Mouse (Mus musculus): ENCODE results near the gene Ccdc88c. TPM values are rescaled to one million over a fixed set of nuclear protein-coding genes. Genes with fewer than 3 reads are reported as not detected.

Gene Ccdc88c
- total RNA-seq, 2 experiments from 2014 or later: 5.9 to 6.7 TPM

DNA sequence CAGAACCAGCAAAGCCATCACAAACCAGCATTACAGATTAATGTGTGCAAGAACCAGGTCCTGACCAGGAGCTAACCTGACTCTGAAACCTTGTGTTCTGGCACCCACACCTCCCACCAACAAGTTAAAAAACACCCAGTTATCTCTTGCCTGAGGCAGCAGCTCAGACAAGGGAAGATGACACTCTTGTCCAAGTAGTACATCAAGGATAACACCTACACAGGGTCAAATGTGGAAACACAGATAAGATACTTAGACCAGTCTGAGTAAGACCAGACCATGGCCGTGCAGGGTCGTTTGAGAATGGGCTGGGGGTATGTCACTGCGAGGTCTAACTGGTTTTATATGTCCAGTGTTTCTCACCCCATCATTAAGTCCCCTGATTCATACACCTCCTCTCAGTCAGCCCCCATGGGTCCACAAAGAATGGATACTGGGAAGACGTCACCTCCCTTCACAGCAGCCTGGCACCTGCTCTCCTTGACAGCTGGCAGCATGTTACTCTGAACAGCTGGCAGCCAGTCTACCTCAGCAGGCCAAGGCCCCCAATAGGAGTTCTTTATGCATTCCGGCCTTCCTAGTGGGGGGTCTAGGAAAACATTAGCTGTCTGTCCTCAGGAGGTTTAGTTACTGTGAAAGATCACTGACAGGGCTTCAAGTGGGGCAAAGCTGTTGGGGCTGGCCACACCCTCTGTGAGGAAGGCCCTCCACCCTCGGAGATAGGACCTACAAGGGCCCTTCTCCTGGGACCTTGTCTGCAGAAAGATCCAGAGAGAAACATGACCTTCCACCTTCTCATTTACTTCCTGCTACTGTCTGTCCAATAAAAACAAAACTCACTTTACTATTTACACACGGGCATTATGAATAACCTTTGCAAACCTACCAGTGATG is 29.5 kb downstream of the Ccdc88c start:
- intact Hi-C loops (cut with DNase I): no loop called here
- no peak for DNase-seq (ENCODE audit: low spot score)

GRCm38 (mm10) chr12:100998564-100998962 is 30.3 kb downstream of the Ccdc88c start:
- intact Hi-C loops (cut with DNase I): no loop called here
- no peak for DNase-seq (ENCODE audit: low spot score)

DNA sequence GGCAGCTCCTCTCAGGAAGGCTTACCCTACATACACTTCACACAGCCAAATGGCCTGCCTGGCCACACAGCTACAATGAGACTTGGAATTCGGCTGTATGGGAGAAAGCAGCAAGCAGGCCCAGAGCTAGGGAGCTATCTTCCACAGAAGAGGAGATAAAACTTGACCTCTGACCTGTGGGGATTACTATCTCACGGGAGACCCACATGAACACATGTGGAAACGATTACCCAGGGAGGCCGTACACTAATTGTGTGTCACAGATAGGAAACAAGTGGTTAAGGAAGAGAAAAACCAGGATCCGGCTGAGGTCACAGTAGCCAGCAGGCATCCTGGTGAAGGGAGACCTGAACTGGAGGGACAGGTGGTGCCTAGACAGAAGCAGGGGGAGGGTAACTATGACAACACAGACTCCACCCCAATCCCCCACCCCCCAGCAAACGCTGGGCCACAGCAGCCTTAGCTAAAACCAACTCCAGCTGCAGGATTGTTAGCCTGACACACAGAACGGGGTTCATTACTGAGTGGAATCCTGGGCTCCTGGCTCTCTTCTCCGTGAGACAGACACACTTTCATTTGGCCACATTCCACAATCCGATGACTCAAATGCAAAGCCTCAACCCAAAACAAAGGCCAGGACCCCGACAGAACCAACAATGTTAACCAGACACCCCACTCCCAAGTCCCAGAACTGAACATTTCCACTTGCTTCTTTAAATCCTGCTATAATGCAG is 30.9 kb downstream of the Ccdc88c start:
- no peak for DNase-seq (ENCODE audit: low spot score)
- intact Hi-C loops (cut with DNase I): no loop called here

DNA sequence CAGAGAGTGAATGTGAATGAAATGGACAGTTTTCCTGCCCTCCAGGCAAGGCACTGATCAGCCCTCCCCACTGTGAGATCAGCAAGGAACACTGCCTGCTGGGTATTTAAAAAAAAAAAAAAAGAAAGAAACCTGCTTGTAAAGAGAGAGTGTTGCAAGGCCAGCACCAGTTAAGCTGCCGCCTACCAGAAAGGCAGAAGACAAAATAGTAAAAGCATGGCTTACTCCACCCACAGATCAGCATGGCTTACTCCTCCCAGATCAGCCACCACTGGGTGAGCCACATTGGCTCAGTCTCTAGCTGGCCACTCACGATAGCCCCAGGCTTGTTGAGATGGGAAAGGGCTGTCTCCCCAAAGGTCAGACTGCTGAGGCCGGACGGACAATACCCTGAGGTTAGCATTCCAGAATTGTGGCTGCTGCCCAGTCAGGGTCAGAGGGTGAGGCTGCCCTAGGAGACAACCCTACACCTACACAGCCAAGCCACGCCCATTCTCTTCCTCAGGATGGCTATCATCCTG is 32.4 kb downstream of the Ccdc88c start:
- DNase-seq (ENCODE audit: low spot score): no peak
- intact Hi-C loops (cut with DNase I): no loop called here

DNA sequence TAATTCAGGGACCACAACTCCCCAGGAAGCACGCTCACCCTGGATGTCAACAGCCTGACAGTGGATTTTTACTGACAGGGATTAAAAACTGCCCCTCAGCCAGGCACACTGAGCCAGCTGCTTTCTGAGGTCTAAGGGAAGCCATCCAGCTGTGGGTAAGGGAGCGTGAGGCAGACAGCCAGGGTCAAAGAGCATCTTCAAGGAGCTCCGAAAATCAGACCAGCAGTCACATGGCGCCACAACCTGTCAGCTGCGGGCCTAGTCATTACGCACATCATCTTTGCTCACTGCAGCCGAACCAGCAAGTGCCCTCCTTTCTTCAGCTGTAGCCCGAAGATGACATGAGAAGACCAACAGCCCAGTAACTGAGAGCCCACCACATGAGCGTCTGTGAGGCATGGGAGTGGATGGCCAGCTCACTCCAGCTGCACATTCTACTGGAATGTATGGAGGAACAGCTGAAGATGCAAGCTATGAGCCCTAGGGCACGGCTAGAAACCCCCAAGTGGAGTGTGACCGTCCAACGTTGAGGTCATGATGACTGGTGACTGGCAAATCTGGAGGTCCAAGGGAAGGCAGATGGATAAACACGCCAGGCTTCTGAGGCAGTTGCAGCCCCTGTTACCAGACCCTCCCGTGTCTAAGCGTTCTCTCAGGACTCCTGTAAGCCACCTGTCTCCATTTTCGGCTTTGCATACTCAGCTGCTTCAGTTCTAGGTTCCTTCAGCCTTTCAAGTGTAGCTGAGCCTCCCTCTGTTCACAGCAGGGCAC is 33.1 kb downstream of the Ccdc88c start:
- no peak for DNase-seq (ENCODE audit: low spot score)
- intact Hi-C loops (cut with DNase I): no loop called here

DNA sequence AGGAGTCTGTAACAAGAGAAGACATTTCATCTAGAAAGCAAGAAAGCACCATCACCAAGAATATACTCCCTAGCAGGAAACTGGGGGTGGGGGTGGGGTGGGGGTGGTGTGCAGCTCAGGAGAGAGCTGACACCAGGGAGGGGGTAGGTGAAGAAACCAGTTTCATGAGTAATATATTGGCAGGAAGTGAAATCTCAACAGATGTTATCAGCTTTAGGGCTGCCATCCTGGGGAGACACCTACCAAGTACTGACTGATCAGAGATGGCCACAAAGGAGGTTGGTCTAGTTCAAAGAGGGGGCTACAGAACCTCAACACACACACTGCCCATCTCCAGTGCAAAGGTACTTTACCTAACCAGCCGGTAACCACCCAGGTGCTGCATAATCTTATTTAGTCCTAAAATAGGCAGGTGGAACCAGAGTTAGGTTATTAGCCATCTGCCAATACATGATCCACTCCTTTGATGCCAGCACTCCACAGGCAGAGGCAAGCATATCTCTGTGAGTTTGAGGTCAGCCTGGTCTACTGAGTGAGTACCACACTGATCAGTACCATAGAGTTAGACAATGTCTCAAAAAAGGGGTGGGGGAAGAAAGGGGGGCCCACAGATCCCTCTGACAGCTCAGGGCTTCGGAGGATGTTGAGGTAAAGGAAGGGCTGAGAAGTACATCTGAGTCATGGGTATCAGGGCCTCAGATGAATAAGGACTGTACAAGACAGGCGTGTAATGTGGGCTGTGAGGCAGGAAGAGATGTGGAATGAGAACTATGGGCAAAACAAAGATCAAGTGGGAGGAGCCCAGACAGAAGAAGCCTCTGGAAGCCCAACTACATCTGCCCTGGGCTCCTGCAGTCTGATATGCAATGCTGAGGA is 34.5 kb downstream of the Ccdc88c start:
- DNase-seq (ENCODE audit: low spot score): no peak

DNA sequence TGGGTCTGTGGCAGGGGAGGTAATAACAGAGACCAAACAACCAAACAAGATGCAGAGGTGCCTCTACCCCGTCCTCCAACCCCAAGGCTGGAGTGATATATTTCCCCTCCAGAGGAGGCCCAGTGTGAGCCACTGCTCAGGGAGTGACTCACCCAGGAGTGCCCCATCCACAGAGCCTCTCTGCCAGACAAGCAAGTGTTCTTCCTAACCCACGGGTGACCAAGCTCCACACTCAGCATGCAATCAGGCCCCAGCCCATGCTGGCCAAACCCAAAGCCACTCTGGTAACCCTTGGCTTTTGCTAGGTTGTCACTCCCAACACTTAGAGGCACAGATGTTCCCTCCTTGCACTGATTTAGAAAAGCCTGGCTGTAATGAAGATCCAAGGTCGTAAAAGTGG is 35.7 kb downstream of the Ccdc88c start:
- intact Hi-C loops (cut with DNase I): loop anchor here (5.0 kb wide), 1 partner anchor 34 kb away; the partner anchor contains the start of gene Ccdc88c
- DNase-seq (ENCODE audit: low spot score): no peak

More for the DNA sequence above, 34.5 kb downstream of the Ccdc88c start:
- intact Hi-C loops (cut with DNase I): loop anchor here (5.0 kb wide), 1 partner anchor 33 kb away; the partner anchor contains the start of gene Ccdc88c

GRCm38 (mm10) chr12:100992505-100992904 is 36.4 kb downstream of the Ccdc88c start:
- no peak for DNase-seq (ENCODE audit: low spot score)
- intact Hi-C loops (cut with DNase I): loop anchor here (5.0 kb wide), 1 partner anchor 35 kb away; the partner anchor contains the start of gene Ccdc88c

GRCm38 (mm10) chr12:100991119-100991518 is 37.7 kb downstream of the Ccdc88c start:
- intact Hi-C loops (cut with DNase I): loop anchor here (5.0 kb wide), 1 partner anchor 36 kb away; the partner anchor contains the start of gene Ccdc88c
- no peak for DNase-seq (ENCODE audit: low spot score)

DNA sequence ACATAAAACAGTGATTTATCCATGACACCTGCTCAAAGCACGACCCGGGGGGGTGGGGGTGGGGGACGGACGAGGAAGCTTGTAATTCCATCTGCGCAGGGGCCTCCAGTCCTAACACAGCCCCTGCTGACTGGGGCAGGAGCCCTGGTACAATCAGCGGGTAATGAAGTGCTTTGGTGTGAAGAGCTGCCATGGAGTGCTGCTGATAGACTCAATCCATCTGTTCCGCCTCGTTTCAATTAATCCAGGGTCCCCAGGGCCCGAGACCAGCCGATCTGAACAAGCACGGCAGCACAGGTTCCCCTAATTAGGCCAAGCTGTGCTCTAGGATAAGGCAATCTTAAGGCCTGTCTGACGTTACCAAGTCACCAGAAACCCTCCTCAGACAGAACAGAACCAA is 38.6 kb downstream of the Ccdc88c start:
- no peak for DNase-seq (ENCODE audit: low spot score)
- intact Hi-C loops (cut with DNase I): loop anchor here (5.0 kb wide), 1 partner anchor 37 kb away; the partner anchor contains the start of gene Ccdc88c

DNA sequence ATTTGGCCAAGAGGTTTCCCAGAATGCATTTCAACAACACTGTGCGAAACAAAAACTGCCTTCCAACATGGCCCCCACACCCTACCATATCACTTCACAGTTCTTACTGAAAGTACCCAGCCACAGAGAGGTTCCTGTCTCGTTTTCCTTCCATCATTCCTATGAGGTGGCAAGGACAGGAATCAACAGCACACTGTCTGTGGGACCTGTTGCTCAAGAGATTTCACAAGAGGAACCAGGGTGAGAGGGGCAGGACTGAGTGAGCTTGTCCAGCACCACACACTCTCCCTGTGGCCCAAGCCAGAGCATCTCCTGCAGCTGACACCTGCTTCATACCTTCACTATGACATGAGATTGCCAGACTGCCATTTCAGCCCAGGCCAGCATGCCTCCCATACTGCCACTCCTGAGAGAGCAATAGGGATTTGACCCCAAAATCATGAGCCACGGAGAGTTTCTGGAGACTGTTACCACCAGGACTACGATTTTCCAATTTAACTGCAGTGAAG is 39.0 kb downstream of the Ccdc88c start:
- intact Hi-C loops (cut with DNase I): loop anchor here (5.0 kb wide), 1 partner anchor 37 kb away; the partner anchor contains the start of gene Ccdc88c
- DNase-seq (ENCODE audit: low spot score): no peak

- DNase-seq (ENCODE audit: low spot score): no peak
- intact Hi-C loops (cut with DNase I): no loop called here
These were observed 40.3 kb downstream of the Ccdc88c start for GRCm38 (mm10) chr12:100988324-100989130.

DNA sequence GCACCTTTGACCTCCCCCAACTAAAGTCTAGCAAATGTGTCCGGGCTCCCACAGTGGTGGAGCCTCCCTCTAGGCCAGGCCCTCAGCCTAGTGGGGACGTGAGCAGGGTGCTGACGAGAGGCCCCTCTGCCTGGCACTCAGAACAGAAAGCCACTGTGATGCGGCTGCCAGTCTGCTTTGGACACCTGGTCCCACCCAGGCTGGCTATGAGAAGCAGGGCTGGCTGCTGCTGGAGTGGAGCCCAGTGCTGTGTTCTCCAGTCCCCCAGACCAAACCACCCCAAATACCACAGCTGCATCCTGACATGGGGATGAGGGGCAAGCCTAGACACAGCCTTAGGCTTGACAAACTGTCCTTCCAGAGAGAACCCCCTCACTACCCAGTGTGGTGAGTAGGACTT is 42.4 kb downstream of the Ccdc88c start:
- intact Hi-C loops (cut with DNase I): no loop called here
- DNase-seq (ENCODE audit: low spot score): no peak

DNA sequence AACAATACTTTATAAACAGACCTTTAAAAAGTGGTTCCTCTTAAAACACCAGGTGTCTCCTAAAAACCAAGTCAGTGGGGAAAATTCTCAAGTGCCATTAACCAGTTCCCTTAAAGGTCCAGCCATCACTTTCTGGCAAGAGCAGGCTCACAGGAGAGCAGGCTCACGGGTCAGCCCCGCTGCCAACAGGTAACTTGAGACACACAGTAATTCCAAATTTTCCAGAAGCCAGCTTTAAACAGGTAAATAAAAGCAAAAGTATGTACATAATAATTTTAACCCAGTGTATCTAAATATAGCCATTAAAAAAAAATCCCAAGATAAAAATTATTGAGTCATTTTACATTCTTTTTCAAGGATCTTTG is 43.1 kb downstream of the Ccdc88c start:
- DNase-seq (ENCODE audit: low spot score): no peak
- intact Hi-C loops (cut with DNase I): no loop called here

- DNase-seq (ENCODE audit: low spot score): no peak
- intact Hi-C loops (cut with DNase I): no loop called here
These were observed 43.6 kb downstream of the Ccdc88c start for GRCm38 (mm10) chr12:100985050-100985792.

GRCm38 (mm10) chr12:100983565-100983964 is 45.3 kb downstream of the Ccdc88c start:
- DNase-seq (ENCODE audit: low spot score): no peak
- intact Hi-C loops (cut with DNase I): no loop called here

DNA sequence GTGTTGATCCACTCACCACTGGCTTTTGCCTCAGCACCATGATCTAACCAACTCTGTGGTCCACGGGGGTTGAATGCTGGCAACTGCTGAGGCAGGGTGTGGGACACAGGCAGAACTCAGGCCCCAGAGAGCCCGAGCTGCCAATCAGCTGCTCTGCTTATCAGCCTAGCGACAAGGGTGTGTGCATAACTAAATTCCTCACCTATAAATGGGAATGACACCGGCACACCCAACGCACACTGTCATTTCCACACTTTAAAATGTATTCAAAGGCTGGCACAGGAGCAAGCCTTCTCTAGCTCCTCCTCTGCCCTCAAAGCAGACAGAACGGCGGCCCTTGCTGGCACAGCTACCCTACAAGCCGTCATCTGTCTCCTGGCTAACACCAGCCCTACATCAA is 46.6 kb downstream of the Ccdc88c start:
- intact Hi-C loops (cut with DNase I): no loop called here
- DNase-seq (ENCODE audit: low spot score): peak; percentile 28
